In genomic region chr2:92023362-92024273, GRCm38 (mm10) we compare ENCODE assay signal across 7 mouse cellular contexts. TPM values are rescaled to one million over a fixed set of nuclear protein-coding genes. Genes with fewer than 3 reads are reported as not detected.
DNase-seq lines count a peak whose midpoint lies in the region; ATAC-seq and TF ChIP-seq lines count a peak whose summit lies in the region.

No protein-coding gene starts in this region.

- 4% methylated on average over 56 of the region's 56 CpGs for WGBS in heart, embryonic 10.5 days
- WGBS in kidney, postnatal 0 days = 3% methylated on average over 56 of the region's 56 CpGs

- H3K4me2 ChIP-seq in kidney, postnatal 0 days (ENCODE audit: low read length) = peak overlapping the region; percentile 99

- no peak; the same call in 1 of the 2 replicates for ATAC-seq in kidney, postnatal 0 days (replicated peaks; ENCODE audit: low FRiP score, low read depth)

- no peak overlapping the region for H3K27ac ChIP-seq in cortical plate, adult 2 months (ENCODE audit: insufficient read depth, low read length)
- H3K27ac ChIP-seq in heart, embryonic 10.5 days = peak overlapping the region; percentile 87
- peak overlapping the region; percentile 51 for H3K27ac ChIP-seq in kidney, postnatal 0 days

- no peak for TF ChIP-seq POLR2A in cortical plate, adult 2 months (IDR thresholded peaks at IDR 0.05; ENCODE audit: extremely low read depth, insufficient read depth, low read length)

- H3K4me1 ChIP-seq in cortical plate, adult 2 months (ENCODE audit: control insufficient read depth, insufficient read depth, low read length) = no peaks in the 10 kb centered on the region
- H3K4me1 ChIP-seq in heart, embryonic 10.5 days = peaks cover 76% of the 10 kb centered on the region
- H3K4me1 ChIP-seq in kidney, postnatal 0 days (replicated peaks; ENCODE audit: insufficient read depth, low read length) = peaks cover 13% of the 10 kb centered on the region; the same call in 1 of the 2 replicates
- H3K4me1 ChIP-seq in megakaryocyte, embryonic 14.5 days = peaks cover 49% of the 10 kb centered on the region

- no peaks in the 10 kb centered on the region for H3K36me3 ChIP-seq in heart, embryonic 10.5 days
- no peaks in the 10 kb centered on the region for H3K36me3 ChIP-seq in kidney, postnatal 0 days (ENCODE audit: insufficient read depth, low read length)
- no peaks in the 10 kb centered on the region for H3K36me3 ChIP-seq in megakaryocyte, embryonic 14.5 days (replicated peaks; ENCODE audit: low read length)

- TF ChIP-seq CTCF in cortical plate, adult 2 months (IDR thresholded peaks at IDR 0.05; ENCODE audit: extremely low read depth, insufficient read depth, low read length) = 0 out of 2 replicates have a peak, but pooled peaks have one; percentile 5
- peak; percentile 69 for TF ChIP-seq CTCF in kidney, postnatal 0 days (IDR thresholded peaks at IDR 0.05; ENCODE audit: low read depth)

- peak; percentile 71 for DNase-seq in 3134 (ENCODE audit: extremely low read depth, insufficient read length, low spot score)
- peak; percentile 36 for DNase-seq in B cell, adult 2 months
- no peak for DNase-seq in heart, embryonic 10.5 days (ENCODE audit: low spot score)
- peak; percentile 72 for DNase-seq in kidney, postnatal 0 days (ENCODE audit: low spot score)
- DNase-seq in thymus, postnatal 25 days = peak; percentile 34

- H3K9me3 ChIP-seq in heart, embryonic 10.5 days = no peaks in the 10 kb centered on the region
- no peaks in the 10 kb centered on the region for H3K9me3 ChIP-seq in kidney, postnatal 0 days (replicated peaks; ENCODE audit: low read length)
- H3K9me3 ChIP-seq in megakaryocyte, embryonic 14.5 days = no peaks in the 10 kb centered on the region

- H3K9ac ChIP-seq in kidney, postnatal 0 days (ENCODE audit: low read depth, low read length) = peak overlapping the region; percentile 76

- H3K4me3 ChIP-seq in cortical plate, adult 2 months (ENCODE audit: insufficient read depth, low read length) = peak overlapping the region; percentile 16
- H3K4me3 ChIP-seq in heart, embryonic 10.5 days = peak overlapping the region; percentile 91
- peak overlapping the region; percentile 85 for H3K4me3 ChIP-seq in kidney, postnatal 0 days (replicated peaks; ENCODE audit: low read depth, low read length)
- peak overlapping the region; percentile 89 for H3K4me3 ChIP-seq in megakaryocyte, embryonic 14.5 days (replicated peaks)

- H3K27me3 ChIP-seq in heart, embryonic 10.5 days (ENCODE audit: insufficient read depth, poor library complexity, severe bottlenecking) = peaks cover 34% of the 10 kb centered on the region
- H3K27me3 ChIP-seq in kidney, postnatal 0 days (ENCODE audit: insufficient read depth, low read length) = no peaks in the 10 kb centered on the region
- H3K27me3 ChIP-seq in megakaryocyte, embryonic 14.5 days (replicated peaks) = peaks cover 83% of the 10 kb centered on the region

RNA-seq across cellular contexts. Expression of gene Creb3l1, which starts 0.7 kb away (rescaled TPM):
- polyA plus RNA-seq in cortical plate, adult 2 months (2012; rRNA removed) = 0.74 and 0.98 TPM in 2 replicates
- 7.2 and 8.6 TPM in 2 replicates for polyA plus RNA-seq in heart, embryonic 10.5 days (2016; fragmentation: Nextera tagmentation; extraction: Ambion mirVana)
- 8.7 and 9.3 TPM in 2 replicates for polyA plus RNA-seq in kidney, postnatal 0 days (2015; fragmentation: Nextera tagmentation; extraction: Ambion mirVana)
- 22.3 and 27.7 TPM in 2 replicates for polyA plus RNA-seq in megakaryocyte, embryonic 14.5 days (2012; ENCODE audit: insufficient read depth, low replicate concordance)

RNA-seq across cellular contexts. Expression of gene Dgkz, which starts 48.0 kb away (rescaled TPM):
- polyA plus RNA-seq in cortical plate, adult 2 months (2012; rRNA removed) = 550 and 668 TPM in 2 replicates
- polyA plus RNA-seq in heart, embryonic 10.5 days (2016; fragmentation: Nextera tagmentation; extraction: Ambion mirVana) = 58.4 and 61.0 TPM in 2 replicates
- 32.1 and 32.4 TPM in 2 replicates for polyA plus RNA-seq in kidney, postnatal 0 days (2015; fragmentation: Nextera tagmentation; extraction: Ambion mirVana)
- polyA plus RNA-seq in megakaryocyte, embryonic 14.5 days (2012; ENCODE audit: insufficient read depth, low replicate concordance) = 303 and 682 TPM in 2 replicates

Comparison
In these comparisons a context has a peak if more than half of its experiments do, and no peak if none do; other contexts are left out.
1. H3K4me3 ChIP-seq: peak in every context shown above with its lines; median percentile 91 in heart, embryonic 10.5 days; 89 in megakaryocyte, embryonic 14.5 days; 85 in kidney, postnatal 0 days; 16 in cortical plate, adult 2 months.